Mouse (Mus musculus) fibroblast of lung, adult 2 months (primary cell): ENCODE measurements around the gene Usp49.
A peak's percentile ranks its signal among the peaks of the same experiment; 100 is the strongest.

Experiments used
- DNase-seq: peaks from one replicate; pipeline ENCODE4 v3.0.0-alpha.2; 2011; ENCODE audit warnings: low read depth

Gene Usp49

DNA sequence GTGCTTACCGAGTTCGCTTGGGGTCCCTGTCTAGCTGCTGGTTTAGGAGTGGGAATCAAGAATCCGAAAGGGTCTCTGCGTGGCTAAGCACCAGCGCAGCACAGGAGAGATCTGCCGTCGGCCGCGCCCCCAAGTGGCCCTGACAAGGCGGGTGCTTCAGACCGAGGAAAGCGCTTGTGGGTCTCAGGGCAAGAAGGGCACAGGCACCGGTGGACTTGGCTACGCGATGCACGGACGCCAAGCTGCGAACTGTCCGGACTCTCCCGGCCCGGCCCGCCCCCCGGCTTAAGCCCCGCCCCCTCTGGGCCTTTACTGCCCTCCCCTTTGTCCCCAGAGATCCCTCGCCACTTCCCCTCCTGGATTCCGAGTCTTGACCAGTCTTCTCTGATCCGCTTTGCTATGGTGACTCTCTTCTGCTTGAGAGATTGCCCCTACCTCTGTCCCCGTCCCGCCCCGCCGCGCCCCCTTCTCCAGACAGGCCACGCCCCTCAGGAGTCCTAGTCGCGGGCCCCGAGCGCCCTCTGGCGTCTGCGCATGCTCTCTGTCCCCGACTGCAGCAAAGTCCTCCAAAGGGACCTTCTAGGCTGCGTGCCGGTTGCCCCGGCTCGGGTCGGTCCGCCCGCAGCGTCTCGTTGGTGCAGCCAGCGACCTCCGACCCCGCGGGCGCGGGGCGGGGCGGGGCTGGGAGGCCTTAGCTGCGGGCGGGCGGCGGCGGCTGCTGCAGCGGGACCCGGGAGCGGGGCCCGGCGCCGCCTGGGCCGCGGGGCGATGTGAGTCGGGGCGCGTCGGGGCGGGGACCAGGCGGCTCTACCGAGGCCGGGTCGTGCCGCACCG, 64.2 kb downstream of the Usp49 start, which contains the start of gene Prickle4:
Gene Prickle4 (minus strand): TSS at position 234 of the 834 bp plus-strand sequence.
- DNase-seq = peak; percentile 72

DNA sequence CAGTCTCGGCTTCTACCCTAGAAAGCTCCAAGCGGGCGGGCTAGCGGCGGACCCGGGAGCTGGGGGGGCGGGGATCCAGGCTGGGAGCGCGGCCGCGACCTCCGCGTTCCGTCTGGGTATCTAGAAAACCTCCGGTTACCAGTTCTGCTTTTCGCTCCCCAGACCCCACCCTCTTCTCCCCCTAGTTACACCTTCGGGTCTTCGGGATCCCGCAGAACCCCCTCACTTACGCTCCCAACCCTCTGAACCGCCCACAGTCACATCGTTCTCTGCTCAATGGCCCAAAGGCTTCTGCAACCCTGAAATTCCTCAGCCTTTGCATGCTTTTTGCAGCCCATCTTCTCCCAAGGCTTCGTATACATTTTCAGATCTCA, 64.8 kb downstream of the Usp49 start:
- DNase-seq = no peak

DNA sequence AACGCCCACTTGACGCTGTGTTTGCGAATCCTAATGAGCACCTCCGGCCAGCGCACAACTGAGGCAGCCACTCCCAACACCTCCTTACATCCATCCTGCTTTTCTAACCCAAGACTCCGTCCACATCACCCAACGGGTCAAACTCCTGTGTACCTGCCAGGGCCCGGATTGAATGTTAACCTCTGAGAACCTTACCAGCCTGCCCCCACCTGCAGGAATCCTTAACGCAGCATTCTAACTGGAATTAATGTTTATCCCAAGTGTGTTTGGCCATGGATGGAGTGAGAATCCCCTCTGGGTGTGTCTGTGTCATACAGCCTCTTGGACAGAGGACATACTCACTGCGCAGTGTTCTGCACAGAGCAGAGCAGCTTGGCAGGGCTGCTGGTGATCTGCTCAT, 67.7 kb downstream of the Usp49 start:
- no peak for DNase-seq

DNA sequence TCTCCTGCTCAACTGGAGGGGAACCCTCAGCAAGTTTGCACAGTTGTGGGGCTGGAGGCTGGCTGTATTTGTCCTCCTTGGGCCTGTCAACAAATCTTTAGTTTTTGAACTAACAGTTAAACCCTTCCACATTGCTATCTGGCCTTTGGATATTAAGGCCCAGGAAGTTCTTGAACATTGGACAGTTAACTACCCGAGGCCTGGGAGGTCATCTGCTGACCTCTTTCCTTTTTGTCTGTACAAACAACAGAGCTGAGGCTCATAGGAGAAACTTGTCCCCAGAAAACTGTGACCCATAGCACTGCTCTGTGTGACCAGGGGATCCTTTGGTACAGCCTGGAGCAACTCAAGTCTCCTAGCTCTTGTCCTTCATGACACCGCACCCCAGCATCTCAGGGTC, 68.6 kb downstream of the Usp49 start:
- DNase-seq = no peak

DNA sequence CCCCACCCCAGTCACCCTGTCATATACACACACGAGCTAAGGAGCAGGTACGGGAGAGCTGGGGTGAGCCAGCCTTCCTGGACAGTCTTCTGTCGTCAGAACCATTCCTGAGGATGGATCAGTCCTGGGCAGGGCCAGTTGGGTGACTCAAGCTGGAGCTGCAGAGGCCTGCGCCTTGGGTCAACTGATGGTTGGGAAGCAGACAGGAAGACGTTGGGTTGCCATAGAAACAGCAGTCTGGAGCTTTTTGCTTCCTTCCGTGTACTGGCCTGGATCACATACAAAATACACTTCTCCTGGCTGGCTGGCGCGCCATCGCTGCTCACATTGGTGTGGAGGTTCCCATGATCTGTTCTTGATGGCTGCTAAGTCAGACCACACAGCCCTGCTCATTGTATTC, 71.3 kb downstream of the Usp49 start:
- DNase-seq = no peak

DNA sequence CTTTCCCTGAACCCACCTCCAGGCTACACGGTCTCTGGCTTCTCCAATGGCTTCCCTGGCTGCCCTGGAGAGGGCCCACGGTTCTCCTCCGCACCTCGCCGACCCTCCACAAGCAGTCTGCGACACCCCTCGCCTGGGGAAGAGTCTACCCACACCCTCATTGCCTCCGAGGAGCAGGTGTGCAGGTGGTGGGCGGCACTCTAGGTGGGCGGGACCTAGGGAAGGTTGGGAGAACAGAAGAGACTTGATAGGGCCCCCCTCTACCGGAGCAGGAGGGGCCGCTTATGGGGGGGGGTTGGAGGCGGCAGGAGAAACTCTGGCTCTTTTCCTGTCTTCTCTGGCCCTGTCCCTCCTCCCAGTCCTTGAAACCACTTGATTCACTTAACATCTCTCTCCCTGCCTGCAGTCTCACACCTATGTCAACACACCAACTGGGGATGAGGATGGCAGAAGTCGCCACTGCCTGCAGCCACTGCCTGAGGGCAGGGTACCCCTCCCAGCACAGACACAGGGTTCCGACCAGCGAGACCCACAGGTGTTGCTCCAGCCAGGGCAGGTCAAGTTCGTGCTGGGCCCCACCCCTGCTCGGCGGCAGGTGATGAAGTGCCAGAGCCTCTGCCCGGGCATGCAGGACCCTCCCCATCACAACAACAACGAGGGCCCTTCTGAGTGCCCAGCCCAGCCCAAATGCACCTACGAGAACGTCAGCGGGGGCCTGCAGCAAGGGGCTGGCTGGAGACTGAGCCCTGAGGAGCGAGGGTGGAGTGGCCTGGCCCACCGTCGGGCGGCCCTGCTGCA, 72.3 kb downstream of the Usp49 start:
- no peak for DNase-seq

DNA sequence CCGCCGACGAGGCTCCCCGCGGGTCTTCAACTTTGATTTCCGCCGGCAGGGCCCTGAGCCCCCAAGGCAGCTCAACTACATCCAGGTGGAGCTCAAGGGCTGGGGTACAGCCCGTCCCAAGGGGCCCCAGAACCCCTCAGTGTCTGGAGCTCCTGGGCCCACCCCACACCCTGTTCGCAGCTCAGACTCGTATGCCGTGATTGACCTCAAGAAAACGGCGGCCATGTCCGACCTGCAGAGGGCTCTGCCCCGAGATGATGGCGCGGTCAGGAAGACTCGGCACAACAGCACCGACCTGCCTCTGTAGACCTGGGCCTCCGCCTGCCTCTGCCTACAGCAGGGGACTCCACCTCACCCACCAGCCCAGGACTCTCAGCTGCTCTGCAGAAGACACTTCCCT, 73.1 kb downstream of the Usp49 start:
- DNase-seq = no peak

DNA sequence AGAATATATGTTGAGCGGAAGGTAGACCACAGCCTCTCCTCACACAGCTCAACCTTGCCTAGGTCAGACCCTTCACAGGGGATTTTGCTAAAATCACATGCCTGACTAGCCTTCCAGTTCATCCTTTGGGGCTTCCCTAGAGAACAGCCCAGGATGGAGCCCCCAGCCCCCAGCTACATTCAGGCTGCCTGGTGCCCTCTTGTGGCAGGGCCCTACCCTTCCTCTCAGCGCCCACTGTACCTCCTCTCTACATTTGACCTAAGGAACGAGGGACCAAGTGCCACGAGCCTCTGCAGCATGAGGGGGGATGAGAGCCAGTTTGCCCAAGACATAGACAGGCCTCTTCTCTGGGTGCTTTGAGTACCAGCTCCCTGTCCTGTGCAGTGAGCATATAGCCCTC, 74.2 kb downstream of the Usp49 start:
- DNase-seq = no peak

DNA sequence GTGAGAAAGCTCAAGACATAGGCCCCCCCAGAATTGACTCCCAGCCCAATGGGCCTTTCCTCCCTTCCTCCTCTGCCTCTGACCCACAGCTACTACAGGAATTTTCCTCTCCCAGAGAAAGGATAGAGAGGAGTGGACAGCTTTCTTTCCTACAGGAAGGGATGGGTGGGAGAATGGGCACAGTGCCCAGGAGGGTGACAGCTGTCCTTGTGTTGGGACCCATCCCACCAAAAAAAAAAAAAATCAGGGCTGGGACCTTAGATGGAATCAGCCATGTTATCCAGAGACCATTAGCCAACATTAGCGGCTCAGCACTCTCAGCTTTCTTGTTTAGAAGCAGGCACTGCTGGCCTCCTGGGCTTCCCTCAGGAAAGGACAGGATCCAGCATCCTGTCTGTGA, 75.7 kb downstream of the Usp49 start:
- no peak for DNase-seq

DNA sequence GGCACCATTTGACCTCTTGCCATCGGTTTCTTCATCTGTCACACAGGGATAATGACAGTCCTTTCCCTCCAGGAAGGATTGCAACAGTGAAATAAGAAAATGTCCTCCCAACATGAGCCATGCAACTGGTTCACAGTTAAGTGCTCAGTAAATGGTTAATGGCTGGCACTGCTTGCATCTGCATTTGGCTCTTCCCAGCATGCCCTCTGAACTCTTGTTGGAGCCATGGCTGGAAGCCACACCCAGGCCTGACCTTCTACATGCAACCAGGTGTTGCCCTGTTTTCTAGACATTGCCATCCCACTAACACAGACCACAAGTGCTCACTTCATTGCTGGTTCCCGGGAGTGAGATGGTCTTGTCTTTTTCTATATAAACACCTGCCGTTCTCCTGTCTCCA, 77.5 kb downstream of the Usp49 start:
- no peak for DNase-seq

DNA sequence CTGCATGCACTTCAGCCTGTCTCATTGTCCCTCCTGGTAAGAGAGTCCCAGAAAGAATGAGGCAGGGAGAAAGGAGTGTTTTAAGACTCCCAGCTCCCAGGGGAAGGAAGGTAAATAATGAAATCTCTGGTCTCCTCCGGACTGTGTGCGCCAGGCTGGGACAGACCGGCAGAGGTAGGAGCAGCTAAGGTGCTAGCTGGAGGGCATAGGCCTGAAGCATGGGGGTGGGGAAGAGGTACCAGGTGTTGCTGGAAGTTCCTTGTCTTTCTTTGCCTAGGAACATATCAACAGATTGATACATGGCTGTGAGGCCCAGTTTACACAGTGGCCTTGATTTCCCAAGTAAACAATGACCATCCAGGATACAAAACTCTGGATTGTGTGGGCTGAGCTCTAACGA, 78.5 kb downstream of the Usp49 start:
- no peak for DNase-seq

DNA sequence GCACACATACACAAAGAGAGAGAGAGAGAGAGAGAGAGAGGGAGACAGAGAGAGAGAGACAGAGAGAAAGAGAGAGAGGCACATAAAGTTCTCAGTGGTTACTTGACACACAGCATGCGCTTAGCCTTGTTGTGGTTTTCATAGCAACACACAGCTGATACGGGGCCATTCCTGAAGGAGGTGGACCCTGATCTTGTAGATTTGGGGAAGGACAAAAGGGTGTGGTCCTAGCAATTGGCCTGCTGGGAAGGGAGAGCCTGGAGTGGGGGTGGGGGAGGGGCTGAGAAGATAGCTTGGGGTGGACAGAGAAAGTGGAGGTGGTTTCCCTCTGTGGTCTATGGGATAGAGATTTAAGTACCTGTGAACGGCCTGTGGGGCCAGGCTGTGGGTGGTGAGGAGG, 79.5 kb downstream of the Usp49 start:
- DNase-seq = no peak

DNA sequence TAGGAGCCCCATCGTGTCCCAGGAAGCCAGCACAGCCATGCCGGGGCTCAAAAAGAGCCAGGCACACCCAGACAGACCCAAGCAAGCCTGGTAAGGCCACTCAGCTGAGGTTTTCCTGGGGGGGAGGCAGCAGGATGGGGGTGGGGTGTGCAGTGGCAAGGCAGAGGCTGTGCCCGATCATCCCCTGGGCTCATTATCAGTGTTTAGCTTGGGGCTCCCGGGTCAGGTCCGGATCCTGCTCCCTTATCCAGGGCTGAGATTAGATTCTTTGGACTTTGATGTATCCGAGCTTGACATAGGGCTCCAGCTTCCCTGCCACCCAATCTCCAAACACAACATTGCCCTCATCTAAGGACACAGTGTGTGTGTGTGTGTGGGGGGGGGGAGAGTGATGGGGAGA, 81.4 kb downstream of the Usp49 start:
- DNase-seq = no peak

DNA sequence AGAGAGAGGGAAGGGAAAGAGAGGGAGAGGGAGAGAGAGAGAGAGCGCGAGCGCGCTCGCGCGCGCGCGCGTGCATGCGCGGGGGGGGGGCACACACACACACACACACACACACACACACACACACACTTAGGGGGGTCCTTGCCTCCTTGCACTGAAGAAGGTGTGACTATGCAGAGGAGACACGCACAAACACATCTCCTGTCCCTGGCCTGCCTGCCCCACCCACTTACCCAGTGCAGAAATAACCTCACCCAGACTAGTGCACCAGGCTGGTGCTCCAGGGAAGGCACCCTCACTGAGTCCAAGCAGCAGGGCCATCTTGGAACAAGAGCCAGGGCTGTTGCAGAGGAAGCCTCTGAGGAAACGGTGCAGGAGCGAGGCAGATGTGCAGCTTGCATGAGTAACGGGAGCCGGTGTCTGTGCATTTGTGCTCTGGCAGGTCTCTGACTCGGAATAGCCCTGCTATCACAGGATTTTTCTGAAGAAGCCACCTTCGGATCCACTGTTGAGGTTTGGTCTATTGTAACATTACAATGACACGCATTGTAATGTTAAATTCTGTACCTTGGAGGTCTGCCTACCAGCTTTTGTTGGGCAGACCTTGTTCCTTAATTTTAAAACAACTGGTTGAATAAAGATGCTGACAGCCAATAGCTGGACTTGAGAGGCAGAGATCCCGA, 82.5 kb downstream of the Usp49 start:
- no peak for DNase-seq

DNA sequence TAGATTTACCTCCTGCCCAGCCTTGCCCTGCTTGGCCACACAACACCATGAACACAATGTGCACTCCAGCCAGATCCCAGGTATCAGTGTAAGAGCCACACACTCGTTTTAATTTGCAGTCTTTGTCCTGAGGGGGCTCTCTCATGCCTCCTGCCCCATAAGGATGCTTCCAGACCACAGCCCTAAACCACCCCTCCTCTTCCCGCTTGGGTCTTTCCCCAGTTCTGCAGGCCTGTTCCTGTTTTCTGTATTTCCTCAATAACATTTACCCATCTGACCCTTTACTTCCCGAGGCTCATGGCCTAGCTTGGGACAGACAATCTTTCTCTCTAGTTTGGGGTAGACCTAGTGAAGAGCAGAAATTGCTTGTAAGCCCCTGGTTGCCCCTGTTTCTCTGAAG, 84.5 kb downstream of the Usp49 start:
- DNase-seq = no peak

DNA sequence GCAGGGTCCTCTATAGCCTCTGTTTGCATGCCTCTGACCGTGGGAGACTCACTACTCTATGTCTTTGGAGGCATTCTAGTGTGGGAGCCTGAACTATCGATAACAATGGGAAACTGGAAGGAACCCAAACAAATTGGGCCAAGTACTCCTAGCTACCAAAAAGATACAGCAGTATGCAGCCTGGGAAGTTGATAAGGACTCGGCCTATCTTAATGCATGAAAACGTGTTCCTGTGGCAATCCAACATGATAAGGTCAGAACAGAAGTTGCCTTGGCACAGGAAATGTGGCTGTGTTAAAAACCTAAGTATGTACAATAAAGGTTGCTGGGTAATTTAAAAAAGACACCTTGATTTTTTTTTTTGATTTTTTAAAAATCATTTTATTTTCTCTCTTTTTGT, 90.7 kb downstream of the Usp49 start:
- no peak for DNase-seq

DNA sequence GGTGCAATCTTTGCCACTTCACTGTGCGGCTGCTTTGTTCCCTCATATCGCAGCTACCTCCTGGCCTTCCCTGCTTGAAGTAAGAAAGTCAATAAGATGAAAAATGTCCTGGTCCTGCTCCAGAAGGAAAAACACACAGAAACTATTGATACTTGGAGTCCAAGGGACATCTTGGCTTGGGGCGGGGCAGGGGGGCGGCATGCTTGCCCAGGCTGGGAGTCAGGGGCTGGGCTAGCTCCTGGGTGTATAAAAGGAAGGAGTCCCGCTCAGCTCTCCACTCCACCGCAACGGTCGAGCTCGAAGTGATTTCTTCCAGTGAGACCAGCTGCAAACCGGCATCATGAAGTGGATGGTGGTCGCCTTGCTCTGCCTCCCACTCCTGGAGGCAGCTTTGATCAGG, 96.1 kb downstream of the Usp49 start, which contains the start of gene Pgc:
Gene Pgc (plus strand): TSS at position 277 of the 400 bp plus-strand sequence.
- no peak for DNase-seq

DNA sequence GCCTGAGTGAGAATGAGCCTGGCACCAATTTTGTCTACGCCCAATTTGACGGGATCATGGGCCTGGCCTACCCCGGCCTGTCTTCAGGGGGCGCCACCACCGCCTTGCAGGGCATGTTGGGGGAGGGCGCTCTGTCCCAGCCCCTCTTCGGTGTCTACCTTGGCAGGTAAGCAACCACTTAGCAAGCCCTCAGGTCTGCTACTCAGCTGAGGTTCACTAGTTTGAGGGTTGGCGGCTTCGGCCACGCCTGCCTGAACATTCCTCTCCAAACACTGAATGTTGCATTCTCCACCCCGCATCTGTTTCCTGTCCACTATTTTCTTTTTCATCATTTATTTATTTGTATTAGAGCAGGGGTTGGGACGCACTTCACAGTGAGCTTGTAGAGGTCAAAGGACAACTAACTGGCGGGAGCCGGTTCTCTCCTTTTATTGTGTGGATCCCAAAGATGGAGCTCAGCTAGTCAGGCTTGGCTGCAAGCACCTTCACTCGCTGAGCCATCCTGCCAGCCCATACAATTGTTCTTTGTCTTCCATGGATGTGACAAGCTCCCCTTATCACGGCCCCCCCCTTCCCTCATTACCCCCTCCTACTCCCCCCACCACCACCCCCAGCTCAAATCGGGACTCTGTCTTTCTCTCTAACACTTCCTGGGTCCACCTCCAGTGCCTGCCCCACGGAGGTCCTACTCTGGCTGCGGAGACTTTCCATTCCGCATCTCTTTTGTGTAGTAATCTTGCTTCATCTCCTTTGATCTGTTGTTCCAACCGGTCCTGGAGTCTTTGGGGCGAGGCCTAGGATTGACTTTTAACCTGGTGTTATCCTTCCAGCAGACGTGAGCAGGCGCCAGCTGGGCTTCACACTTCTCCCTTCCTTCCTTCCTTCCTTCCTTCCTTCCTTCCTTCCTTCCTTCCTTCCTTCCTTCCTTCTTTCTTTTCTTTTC, 100.4 kb downstream of the Usp49 start:
- DNase-seq = no peak

DNA sequence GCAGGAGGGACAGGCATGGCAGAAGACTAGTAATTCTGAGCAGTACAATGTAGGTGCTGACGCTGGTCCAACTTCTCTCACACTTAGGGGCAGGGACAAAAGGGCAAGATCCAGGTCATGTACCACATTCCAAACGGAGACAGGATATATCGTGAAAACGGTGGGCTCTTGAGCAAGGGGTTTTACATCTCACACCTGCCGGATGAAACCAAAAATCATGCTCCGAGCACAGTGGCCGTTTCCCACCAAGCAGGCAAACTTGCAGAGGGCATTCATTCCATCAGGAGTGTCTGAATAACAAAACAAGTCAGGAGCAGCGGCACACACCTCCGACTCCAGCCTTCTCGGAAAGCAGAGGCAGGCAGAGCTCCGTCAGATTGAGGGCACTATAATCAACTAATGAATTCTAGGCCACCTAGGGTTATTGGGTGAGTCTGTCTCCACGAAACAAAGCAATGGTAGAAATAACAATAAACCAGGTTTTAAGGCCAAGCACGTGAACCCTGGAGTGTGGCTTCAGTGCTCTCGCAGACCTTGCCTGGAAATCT, 105.1 kb downstream of the Usp49 start:
- DNase-seq = no peak
